Mouse (Mus musculus) CH12.LX (cell line): ENCODE results near the gene Stab1. TPM values are rescaled to one million over a fixed set of nuclear protein-coding genes. Genes with fewer than 3 reads are reported as not detected.

Experiments
- DNase-seq: peaks from one replicate; pipeline ENCODE4 v3.0.0-alpha.2; 2013; ENCODE audit errors: extremely low read depth
- H3K27ac ChIP-seq: 2 replicates; pipeline ENCODE4 v1.5.1; 2012; ENCODE audit warnings: low read depth, mild to moderate bottlenecking, control low read depth, moderate library complexity; ENCODE audit not compliant: insufficient read depth
- H3K27me3 ChIP-seq: replicated peaks from 2 replicates; pipeline ENCODE3; 2012; ENCODE audit warnings: inconsistent platforms
- H3K36me3 ChIP-seq, 2 experiments: replicated peaks in 1 of 2; 2 replicates each; pipeline versions ENCODE3 to v1.6.1; 2012; ENCODE audit warnings: inconsistent platforms in 1 of 2, low read length in 1 of 2, mild to moderate bottlenecking in 1 of 2, mixed read lengths in 1 of 2, moderate library complexity in 1 of 2; ENCODE audit not compliant: control insufficient read depth in 1 of 2, insufficient read depth in 1 of 2
- H3K4me1 ChIP-seq, 2 experiments: 2 replicates each; pipeline ENCODE4 v1.6.1; 2012; ENCODE audit warnings: inconsistent platforms in 1 of 2, moderate library complexity in 1 of 2; ENCODE audit not compliant: insufficient read depth in 2 of 2, control insufficient read depth in 1 of 2
- H3K4me2 ChIP-seq: 2 replicates; pipeline ENCODE4 v1.6.1; 2012; ENCODE audit warnings: low read depth, mild to moderate bottlenecking, control low read depth; ENCODE audit not compliant: poor library complexity, insufficient read depth, severe bottlenecking
- H3K4me3 ChIP-seq, 3 experiments: fragments of 150-350 bp in 1 of 3; sonication (generic) in 1 of 3; replicated peaks in 1 of 3; 2 replicates each; pipeline versions ENCODE3 to v1.5.1; 2011 to 2012; ENCODE audit warnings: low read depth in 2 of 3, low read length in 2 of 3, mild to moderate bottlenecking in 2 of 3, moderate library complexity in 2 of 3, control low read depth in 1 of 3, improper control_type of control experiment in 1 of 3, inconsistent platforms in 1 of 3, mixed read lengths in 1 of 3; ENCODE audit not compliant: poor library complexity in 1 of 3
- H3K79me2 ChIP-seq: replicated peaks from 2 replicates; pipeline ENCODE4 v1.6.1; 2012; ENCODE audit warnings: mild to moderate bottlenecking, moderate library complexity; ENCODE audit not compliant: control insufficient read depth, poor library complexity, insufficient read depth, severe bottlenecking; ENCODE audit errors: extremely low read depth
- H3K9ac ChIP-seq: 2 replicates; pipeline ENCODE4 v1.6.1; 2012; ENCODE audit warnings: low read depth, mild to moderate bottlenecking, control low read depth, moderate library complexity; ENCODE audit not compliant: insufficient read depth
- H3K9me3 ChIP-seq: replicated peaks from 2 replicates; pipeline ENCODE3; 2012; ENCODE audit warnings: low read length, inconsistent platforms, mixed read lengths
- ELF1 ChIP-seq: IDR thresholded peaks from 2 replicates; pipeline ENCODE4 v1.6.1; 2014; ENCODE audit warnings: low read depth, mild to moderate bottlenecking, inconsistent platforms, low read length, improper control_type of control experiment
- GABPA ChIP-seq: IDR thresholded peaks from 2 replicates; pipeline ENCODE4 v1.6.1; 2012; ENCODE audit warnings: low read depth, low read length, improper control_type of control experiment, inconsistent platforms; ENCODE audit not compliant: insufficient replicate concordance
- JUN ChIP-seq: IDR thresholded peaks from 2 replicates; pipeline ENCODE4 v1.6.1; 2011; ENCODE audit warnings: low read depth, mild to moderate bottlenecking, low read length, improper control_type of control experiment, moderate library complexity; ENCODE audit not compliant: insufficient read depth
- MAFK ChIP-seq: IDR thresholded peaks from 2 replicates; pipeline ENCODE4 v1.6.1; 2011; ENCODE audit warnings: low read length, improper control_type of control experiment; ENCODE audit not compliant: insufficient replicate concordance
- MEF2A ChIP-seq: IDR thresholded peaks from 2 replicates; pipeline ENCODE4 v1.6.1; 2014; ENCODE audit warnings: low read depth, mild to moderate bottlenecking, inconsistent platforms, low read length, improper control_type of control experiment, borderline replicate concordance
- MXI1 ChIP-seq: IDR thresholded peaks from 2 replicates; pipeline ENCODE4 v1.6.1; 2011; ENCODE audit warnings: mild to moderate bottlenecking, low read depth, low read length, improper control_type of control experiment
- POLR2AphosphoS2 ChIP-seq: IDR thresholded peaks from 2 replicates; pipeline ENCODE4 v1.6.1; 2011; ENCODE audit warnings: low read depth, low read length, improper control_type of control experiment
- dilution Hi-C: fragments of 300-500 bp; cut with MboI; formaldehyde crosslinking; loops from 2 replicates; pipeline ENCODE4 v1.14.3; 2020; ENCODE audit warnings: low sequenced_read_pairs; ENCODE audit not compliant: extremely low pct_unique_long_range_greater_than_20kb, extremely low pct_ligation_motif_present
- in situ Hi-C: fragments of 300-500 bp; cut with MboI; formaldehyde crosslinking; loops from 3 replicates; pipeline ENCODE4 v1.14.3; 2019; ENCODE audit warnings: low sequenced_read_pairs, low pct_ligation_motif_present, low pct_unique_long_range_greater_than_20kb, mixed read lengths
- polyA plus RNA-seq: library from polyadenylated mRNA; unstranded; fragments of >175 nt; gene quantifications from 2 replicates; pipeline ENCODE4 v1.2.1, GENCODE M21; 2012; ENCODE audit warnings: low read depth; ENCODE audit not compliant: insufficient read length
- total RNA-seq, 2 experiments: library from RNA; depleted of rRNA; stranded (reverse); fragments of 300-350 nt in 1 of 2; fragments of >200 nt in 1 of 2; gene quantifications; 2 replicates each; pipeline ENCODE4 v1.2.3; 2012 to 2014

Stab1 gene
- total and polyA plus RNA-seq, 3 experiments: 3.9 to 11.2 (median 5.8) TPM

DNA sequence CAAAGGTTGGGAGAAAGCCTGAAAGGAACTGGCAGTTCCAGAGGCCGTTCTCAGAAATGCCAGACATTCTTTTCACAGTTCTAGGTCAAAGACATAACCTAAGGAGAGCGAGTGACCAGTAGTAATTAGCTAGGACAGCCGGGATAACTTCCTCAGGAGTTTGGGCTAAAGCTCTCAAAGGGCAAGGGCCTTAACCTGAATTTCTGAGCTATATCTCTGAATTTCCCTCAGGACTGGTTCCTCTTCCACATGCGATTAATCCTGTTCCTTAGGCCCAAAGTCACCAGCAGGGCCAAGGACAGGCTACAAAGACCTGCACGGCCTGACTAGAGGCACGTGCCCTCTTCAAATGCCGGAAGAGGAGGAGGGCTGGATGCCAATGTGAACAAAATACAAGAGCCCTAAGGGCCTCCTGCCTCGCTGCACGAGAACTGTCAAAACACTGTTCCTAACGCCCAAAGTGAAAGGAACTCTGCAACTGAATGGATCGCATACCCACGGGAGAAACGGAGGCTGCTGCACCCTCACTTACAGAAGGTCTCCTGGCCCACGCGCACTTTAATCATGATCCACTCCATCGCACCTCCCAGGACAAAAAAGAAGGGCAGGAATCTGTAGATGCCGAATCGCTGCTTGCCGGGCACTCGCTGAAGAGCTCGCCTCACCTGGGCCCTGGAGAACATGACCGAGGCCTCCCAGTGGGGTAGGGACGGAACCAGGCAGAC, 40.2 kb downstream of the Stab1 start (continued):
- TF ChIP-seq MXI1: peak; percentile 73; the same call in 1 of the 2 replicates
- TF ChIP-seq MEF2A: 0 out of 2 replicates have a peak, but pooled peaks have one; percentile 5
- TF ChIP-seq GABPA: no peak

DNA sequence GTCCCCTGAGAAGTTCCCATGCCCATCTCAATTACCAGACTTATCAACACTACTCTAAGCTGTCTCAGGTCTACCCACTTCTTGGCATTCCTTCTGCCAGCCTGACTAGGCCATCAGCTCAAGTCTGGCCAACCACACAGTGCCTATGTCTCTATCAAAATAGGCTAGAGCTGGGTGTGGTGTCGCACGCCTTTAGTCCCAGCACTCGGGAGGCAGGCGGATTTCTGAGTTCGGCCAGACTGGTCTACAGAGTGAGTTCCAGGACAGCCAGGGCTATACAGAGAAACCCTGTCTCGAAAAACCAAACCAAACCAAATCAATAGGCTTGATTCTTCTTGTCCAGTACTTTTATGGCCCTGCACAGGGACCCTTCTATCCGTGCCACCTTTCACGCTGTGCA, 41.6 kb downstream of the Stab1 start:
- in situ Hi-C loops (no loop called here), dilution Hi-C loops (no loop called here)
- Histone ChIP-seq H3K4me3 (no peak overlapping the region), H3K4me2 (peak overlapping the region; percentile 48; the same call in 1 of the 2 replicates), H3K4me1 (peaks cover 12 to 24% of the 10 kb centered on the region in 2 experiments), H3K27me3 (peaks cover 17% of the 10 kb centered on the region), H3K9me3 (no peaks in the 10 kb centered on the region), H3K79me2 (peaks cover 11% of the 10 kb centered on the region), H3K9ac (no peak overlapping the region), H3K27ac (no peak overlapping the region), H3K36me3 (peaks cover 10 to 41% of the 10 kb centered on the region in 2 experiments)
- no peak for DNase-seq
- no peak for TF ChIP-seq MXI1

DNA sequence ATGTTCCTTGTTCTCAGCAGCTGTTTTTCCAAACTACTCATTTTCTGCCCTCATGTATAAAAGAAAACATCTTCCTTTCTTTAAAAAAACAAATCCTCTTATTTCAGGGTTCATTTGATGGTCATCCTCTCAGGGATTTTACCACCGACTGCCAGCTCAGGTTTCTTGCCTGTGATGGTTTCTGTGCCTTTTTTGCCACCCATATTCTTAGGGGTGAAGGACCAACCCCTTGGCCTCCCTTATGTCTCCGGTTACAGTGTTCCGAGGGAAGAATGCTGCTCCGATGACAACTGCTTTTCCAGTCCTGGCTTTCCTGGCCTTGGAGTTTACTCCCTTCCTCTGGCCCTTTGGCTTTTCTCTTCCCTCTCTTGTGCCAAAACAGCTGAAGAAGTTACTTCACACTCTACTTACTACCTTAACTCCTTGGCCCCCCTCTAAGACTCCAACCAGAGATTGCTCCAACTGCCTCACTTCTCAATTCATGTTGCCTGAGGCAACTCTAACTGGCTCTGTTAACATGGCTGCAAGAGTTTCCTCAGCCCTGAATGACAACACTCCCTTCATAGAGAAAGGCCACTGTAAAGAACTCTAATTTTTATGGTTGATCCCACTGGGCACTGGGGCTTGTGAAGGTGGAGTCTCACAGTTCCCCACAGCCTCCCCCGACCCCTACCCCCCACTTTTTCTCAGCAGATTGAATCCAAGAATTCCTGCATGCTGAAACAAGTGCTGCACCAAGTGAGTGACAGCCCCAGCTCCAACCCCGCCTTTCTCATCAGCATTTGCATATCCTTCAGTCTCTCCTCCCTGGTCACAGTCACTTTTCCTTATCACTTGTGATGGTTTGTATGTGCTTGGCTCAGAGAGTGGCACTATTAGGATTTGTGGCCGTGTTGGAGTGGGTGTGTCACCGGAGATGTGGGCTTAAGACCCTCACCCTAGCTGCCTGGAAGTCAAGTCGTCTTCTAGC, 43.0 kb downstream of the Stab1 start:
- dilution Hi-C loops: no loop called here
- Histone ChIP-seq H3K4me2 (no peak overlapping the region), H3K9me3 (no peaks in the 10 kb centered on the region), H3K4me1 (peaks cover 11 to 24% of the 10 kb centered on the region in 2 experiments), H3K79me2 (peaks cover 12% of the 10 kb centered on the region), H3K27me3 (peaks cover 7% of the 10 kb centered on the region), H3K27ac (no peak overlapping the region), H3K36me3 (peaks cover 14 to 50% of the 10 kb centered on the region in 2 experiments), H3K9ac (no peak overlapping the region), H3K4me3 (no peak overlapping the region)
- in situ Hi-C loops: no loop called here
- DNase-seq: no peak
- no peak for TF ChIP-seq JUN
- TF ChIP-seq MAFK: no peak
- no peak for TF ChIP-seq POLR2AphosphoS2
- no peak for TF ChIP-seq ELF1
